31 mouse cellular contexts compared by ENCODE assay signal in the genomic region with DNA sequence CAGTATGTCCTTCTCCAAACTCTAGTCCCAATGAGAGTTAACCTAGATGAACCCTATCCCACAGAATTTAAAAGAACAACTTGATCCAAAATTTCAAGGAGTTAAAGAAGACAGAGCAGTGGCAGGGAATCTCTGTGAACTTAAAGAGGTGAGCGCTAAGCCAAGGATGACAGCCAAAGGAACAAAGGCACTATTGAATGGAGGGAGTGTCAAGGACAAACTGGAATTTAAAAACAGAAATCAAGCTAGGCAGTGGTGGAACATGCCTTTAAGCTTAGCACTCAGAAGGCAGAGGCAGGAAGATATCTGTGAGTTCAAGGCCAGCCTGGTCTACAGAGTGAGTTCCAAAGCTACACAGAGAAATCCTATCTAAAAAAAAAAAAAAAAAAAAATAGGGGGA.
"Had no signal": no experiment of that assay in that cellular context is flagged by ENCODE, and none has a peak within 500 bp of the region (broad histone marks: within the 10 kb centered on the region; RNA-seq: fewer than 3 reads in every experiment).

No protein-coding gene starts in this region.

- DNase-seq: left cerebral cortex, postnatal 4 days; liver; liver, embryonic 13.5 days; liver, postnatal 0 days; lung, adult 18-20 months; lung, adult 2 months; lung, embryonic 14.5 days; lung, postnatal 10 days; lung, postnatal 14 days; lung, postnatal 36 days; lung, postnatal 4 days; midbrain, embryonic 14.5 days had no signal

- H3K4me2 ChIP-seq: limb, embryonic 12.5 days; limb, embryonic 13.5 days; limb, embryonic 15.5 days; liver, embryonic 11.5 days; liver, embryonic 12.5 days; liver, embryonic 13.5 days; liver, embryonic 15.5 days; lung, embryonic 14.5 days; lung, embryonic 15.5 days; midbrain, embryonic 11.5 days; midbrain, embryonic 12.5 days; midbrain, embryonic 13.5 days; midbrain, embryonic 15.5 days had no signal

- H3K4me1 ChIP-seq: limb, embryonic 10.5 days; limb, embryonic 12.5 days; limb, embryonic 13.5 days; limb, embryonic 15.5 days; liver, embryonic 12.5 days; liver, embryonic 13.5 days; liver, embryonic 15.5 days; lung, embryonic 15.5 days; megakaryocyte, embryonic 14.5 days; midbrain, embryonic 10.5 days; midbrain, embryonic 12.5 days; midbrain, embryonic 13.5 days; midbrain, embryonic 15.5 days had no signal

- H3K4me3 ChIP-seq: limb, embryonic 10.5 days; limb, embryonic 12.5 days; limb, embryonic 13.5 days; limb, embryonic 15.5 days; liver, embryonic 12.5 days; liver, embryonic 13.5 days; liver, embryonic 15.5 days; lung, embryonic 15.5 days; megakaryocyte, embryonic 14.5 days; midbrain, embryonic 10.5 days; midbrain, embryonic 12.5 days; midbrain, embryonic 13.5 days; midbrain, embryonic 15.5 days; myocyte had no signal

- ATAC-seq: liver, embryonic 12.5 days; liver, postnatal 0 days; lung, postnatal 0 days; midbrain, embryonic 13.5 days; midbrain, embryonic 15.5 days; midbrain, embryonic 16.5 days had no signal

- H3K9ac ChIP-seq: limb, embryonic 12.5 days; limb, embryonic 13.5 days; limb, embryonic 15.5 days; liver, embryonic 12.5 days; liver, embryonic 13.5 days; liver, embryonic 14.5 days; liver, embryonic 15.5 days; liver, postnatal 0 days; lung, embryonic 14.5 days; lung, embryonic 15.5 days; midbrain, embryonic 12.5 days; midbrain, embryonic 13.5 days; midbrain, embryonic 15.5 days had no signal

- H3K36me3 ChIP-seq: limb, embryonic 10.5 days; limb, embryonic 12.5 days; limb, embryonic 13.5 days; limb, embryonic 15.5 days; liver, embryonic 12.5 days; liver, embryonic 13.5 days; liver, embryonic 15.5 days; lung, embryonic 15.5 days; midbrain, embryonic 10.5 days; midbrain, embryonic 12.5 days; midbrain, embryonic 13.5 days; midbrain, embryonic 15.5 days had no signal

- H3K9me3 ChIP-seq: limb, embryonic 10.5 days; limb, embryonic 15.5 days; liver, embryonic 12.5 days; liver, embryonic 13.5 days; liver, embryonic 15.5 days; lung, embryonic 15.5 days; midbrain, embryonic 12.5 days; midbrain, embryonic 15.5 days had no signal

- H3K27me3 ChIP-seq: limb, embryonic 12.5 days; limb, embryonic 13.5 days; limb, embryonic 15.5 days; liver, embryonic 12.5 days; liver, embryonic 13.5 days; liver, embryonic 15.5 days; lung, embryonic 15.5 days; megakaryocyte, embryonic 14.5 days; midbrain, embryonic 12.5 days; midbrain, embryonic 13.5 days; midbrain, embryonic 15.5 days had no signal

- H3K27ac ChIP-seq: limb, embryonic 10.5 days; limb, embryonic 12.5 days; limb, embryonic 13.5 days; limb, embryonic 15.5 days; liver, embryonic 12.5 days; liver, embryonic 13.5 days; liver, embryonic 14.5 days; liver, embryonic 15.5 days; lung, embryonic 15.5 days; macrophage; midbrain, embryonic 10.5 days; midbrain, embryonic 12.5 days; midbrain, embryonic 13.5 days; midbrain, embryonic 15.5 days had no signal
